Mouse (Mus musculus) MEL-GATA-1-ER (cell line): Measurements from ENCODE around the gene Kcna10.

ENCODE experiments used
- DNase-seq: peaks from one replicate; pipeline ENCODE4 v3.0.0-alpha.2; 2012; ENCODE audit warnings: low read depth; ENCODE audit errors: extremely low read depth

Kcna10 gene

GRCm38 (mm10) chr3:107201310-107202180 lies 18.7 kb downstream of the Kcna10 start:
- no peak for DNase-seq

GRCm38 (mm10) chr3:107204413-107204812 lies 21.6 kb downstream of the Kcna10 start:
- no peak for DNase-seq

- DNase-seq: no peak
Observed at GRCm38 (mm10) chr3:107205170-107205569, 22.3 kb downstream of the Kcna10 start.

- DNase-seq: peak; percentile 27
Observed at GRCm38 (mm10) chr3:107205994-107206393, 23.1 kb downstream of the Kcna10 start.

GRCm38 (mm10) chr3:107206490-107207150 lies 23.8 kb downstream of the Kcna10 start:
- DNase-seq: no peak

GRCm38 (mm10) chr3:107207625-107208253 lies 24.9 kb downstream of the Kcna10 start:
- no peak for DNase-seq

- DNase-seq: no peak
Observed at GRCm38 (mm10) chr3:107214606-107215005, 31.8 kb downstream of the Kcna10 start.

- DNase-seq: no peak
Observed at GRCm38 (mm10) chr3:107216400-107217100, 33.7 kb downstream of the Kcna10 start.

- DNase-seq: no peak
Observed at GRCm38 (mm10) chr3:107217101-107217480, 34.2 kb downstream of the Kcna10 start.

- DNase-seq: no peak
Observed at GRCm38 (mm10) chr3:107218572-107218971, 35.7 kb downstream of the Kcna10 start.

- DNase-seq: no peak
Observed at GRCm38 (mm10) chr3:107221608-107222007, 38.8 kb downstream of the Kcna10 start, which contains the start of gene Cym. Cym (minus strand) TSS chr3:107221732.

GRCm38 (mm10) chr3:107223230-107223629 lies 40.4 kb downstream of the Kcna10 start:
- DNase-seq: no peak

GRCm38 (mm10) chr3:107225820-107226219 lies 43.0 kb downstream of the Kcna10 start:
- DNase-seq: no peak

- no peak for DNase-seq
Observed at GRCm38 (mm10) chr3:107229221-107229620, 46.4 kb downstream of the Kcna10 start.

- no peak for DNase-seq
Observed at GRCm38 (mm10) chr3:107229822-107230221, 47.0 kb downstream of the Kcna10 start.

- no peak for DNase-seq
Observed at GRCm38 (mm10) chr3:107230527-107230926, 47.7 kb downstream of the Kcna10 start, which contains the start of gene A630076J17Rik. A630076J17Rik (plus strand) TSS chr3:107230614.

GRCm38 (mm10) chr3:107231202-107231601 lies 48.3 kb downstream of the Kcna10 start:
- DNase-seq: no peak

- peak; percentile 66 for DNase-seq
Observed at GRCm38 (mm10) chr3:107233351-107233813, 50.5 kb downstream of the Kcna10 start.

GRCm38 (mm10) chr3:107233945-107234344 lies 51.1 kb downstream of the Kcna10 start:
- no peak for DNase-seq

- no peak for DNase-seq
Observed at GRCm38 (mm10) chr3:107238051-107238450, 55.2 kb downstream of the Kcna10 start.

- DNase-seq: no peak
Observed at GRCm38 (mm10) chr3:107238471-107238980, 55.7 kb downstream of the Kcna10 start.
